Mouse (Mus musculus) MEL (cell line): ENCODE results near the gene Cdc42ep4.

Experiments
- CTCF ChIP-seq, 3 experiments: IDR thresholded peaks in 2 of 3; conservative IDR thresholded peaks in 1 of 3; 2 replicates each; pipeline ENCODE4 v1.5.1; 2011 to 2012; ENCODE audit warnings: low read length in 3 of 3, low read depth in 2 of 3, mild to moderate bottlenecking in 2 of 3, improper control_type of control experiment in 1 of 3, inconsistent platforms in 1 of 3, mixed read lengths in 1 of 3, moderate library complexity in 1 of 3; ENCODE audit not compliant: control insufficient read depth in 1 of 3, insufficient read depth in 1 of 3, poor library complexity in 1 of 3, severe bottlenecking in 1 of 3
- EP300 ChIP-seq, 2 experiments: IDR thresholded peaks; 2 replicates each; pipeline ENCODE4 v1.6.1; 2011; ENCODE audit warnings: improper control_type of control experiment in 2 of 2, low read length in 2 of 2, low read depth in 1 of 2, mild to moderate bottlenecking in 1 of 2
- GATA1 ChIP-seq: IDR thresholded peaks from 2 replicates; pipeline ENCODE4 v1.6.1; 2011; ENCODE audit warnings: low read depth, low read length, improper control_type of control experiment
- NELFE ChIP-seq: IDR thresholded peaks from 2 replicates; pipeline ENCODE4 v1.6.1; 2011; ENCODE audit warnings: low read depth, low read length, improper control_type of control experiment
- POLR2A ChIP-seq, 2 experiments: IDR thresholded peaks; 2 replicates each; pipeline ENCODE4 v1.6.1; 2011 to 2012; ENCODE audit warnings: low read length in 2 of 2, mild to moderate bottlenecking in 2 of 2, control low read depth in 1 of 2, improper control_type of control experiment in 1 of 2, low read depth in 1 of 2, moderate library complexity in 1 of 2; ENCODE audit not compliant: control insufficient read depth in 1 of 2, insufficient read depth in 1 of 2, poor library complexity in 1 of 2
- TCF12 ChIP-seq: IDR thresholded peaks from 2 replicates; pipeline ENCODE4 v1.6.1; 2014; ENCODE audit warnings: low read depth, mild to moderate bottlenecking, inconsistent platforms, low read length, improper control_type of control experiment, moderate library complexity
- ZKSCAN1 ChIP-seq: IDR thresholded peaks from 2 replicates; pipeline ENCODE4 v1.6.1; 2012; ENCODE audit warnings: low read depth, mild to moderate bottlenecking, inconsistent platforms, low read length, improper control_type of control experiment, moderate library complexity

- TF ChIP-seq TCF12 (0 out of 2 replicates have a peak, but pooled peaks have one; percentile 0), POLR2A (IDR thresholded peaks at IDR 0.05; ENCODE audit: control insufficient read depth in 1 of 2, insufficient read depth in 1 of 2, low read depth in 1 of 2, low read length in 2 of 2, poor library complexity in 1 of 2) (no peak), CTCF (IDR thresholded peaks at IDR 0.05 in 2 of 3, conservative IDR thresholded peaks at IDR 0.05 in 1 of 3; ENCODE audit: control insufficient read depth in 1 of 3, insufficient read depth in 1 of 3, low read depth in 2 of 3, low read length in 3 of 3, poor library complexity in 1 of 3, severe bottlenecking in 1 of 3) (no peak), EP300 (IDR thresholded peaks at IDR 0.05; ENCODE audit: low read depth in 1 of 2, low read length in 2 of 2) (no peak), ZKSCAN1 (no peak), NELFE (no peak), GATA1 (no peak)
Observed at GRCm38 (mm10) chr11:113752685-113753430, 1.2 kb upstream of the Cdc42ep4 start.
